In genomic region chr1:184447161-184447667, GRCm38 (mm10) we compare ENCODE assay signal across 10 mouse cellular contexts.
DNase-seq lines count a peak whose midpoint lies in the region; ATAC-seq and TF ChIP-seq lines count a peak whose summit lies in the region.
"Had no signal": no experiment of that assay in that cellular context is flagged by ENCODE, and none has a peak within 500 bp of the region (broad histone marks: within the 10 kb centered on the region; RNA-seq: fewer than 3 reads in every experiment).

No protein-coding gene starts in this region.

- H3K4me1 ChIP-seq in midbrain, postnatal 0 days (ENCODE audit: insufficient read depth, low read length), result no peaks in the 10 kb centered on the region
- H3K4me1 ChIP-seq: hindbrain, embryonic 15.5 days had no signal

- H3K4me3 ChIP-seq in midbrain, postnatal 0 days (ENCODE audit: low read depth, low read length), result no peak overlapping the region
- H3K4me3 ChIP-seq: hindbrain, embryonic 15.5 days had no signal

- H3K9ac ChIP-seq in midbrain, postnatal 0 days (replicated peaks; ENCODE audit: low read length, poor library complexity, severe bottlenecking), result no peak overlapping the region
- H3K9ac ChIP-seq: hindbrain, embryonic 15.5 days had no signal

- ATAC-seq in midbrain, postnatal 0 days (ENCODE audit: low FRiP score), result no peak
- ATAC-seq: forebrain, embryonic 14.5 days had no signal

- WGBS in midbrain, postnatal 0 days, result 73% methylated on average over 5 of the region's 5 CpGs

- no peaks in the 10 kb centered on the region for H3K27me3 ChIP-seq in midbrain, postnatal 0 days (ENCODE audit: insufficient read depth, low read length)

- H3K27ac ChIP-seq in midbrain, postnatal 0 days (ENCODE audit: low read depth, low read length), result no peak overlapping the region
- H3K27ac ChIP-seq: hindbrain, embryonic 15.5 days had no signal

- no peak for TF ChIP-seq CTCF in midbrain, postnatal 0 days (IDR thresholded peaks at IDR 0.05)

- peak; percentile 57 for DNase-seq in cerebellum, adult 9-10 months
- DNase-seq in cerebellum, postnatal 25 days, result no peak
- peak; percentile 19 to 56 for DNase-seq in lung, adult 18-20 months
- DNase-seq in lung, postnatal 4 days, result no peak
- peak; percentile 36 to 51 for DNase-seq in gastrocnemius, adult 8-10 months (ENCODE audit: low spot score in 2 of 2)
- DNase-seq in lung, postnatal 25 days (ENCODE audit: low spot score), result peak; percentile 81
- DNase-seq in thymus, postnatal 4 days, result no peak
- DNase-seq in midbrain, postnatal 0 days (ENCODE audit: low spot score), result no peak

- no peak overlapping the region for H3K4me2 ChIP-seq in midbrain, postnatal 0 days (ENCODE audit: low read depth, low read length, poor library complexity, severe bottlenecking)
- H3K4me2 ChIP-seq: hindbrain, embryonic 15.5 days had no signal

- no peaks in the 10 kb centered on the region for H3K9me3 ChIP-seq in midbrain, postnatal 0 days (ENCODE audit: low read length)
- H3K9me3 ChIP-seq: hindbrain, embryonic 15.5 days had no signal

- H3K36me3 ChIP-seq in midbrain, postnatal 0 days (ENCODE audit: insufficient read depth, low read length), result no peaks in the 10 kb centered on the region
- H3K36me3 ChIP-seq: hindbrain, embryonic 15.5 days had no signal

Comparison
In these comparisons a context has a peak if more than half of its experiments do, and no peak if none do; other contexts are left out.
1. DNase-seq: peak in cerebellum, adult 9-10 months (single experiment), lung, adult 18-20 months (2 of 2), gastrocnemius, adult 8-10 months (2 of 2) and lung, postnatal 25 days (single experiment); none in cerebellum, postnatal 25 days (0 of 2), lung, postnatal 4 days (0 of 2), thymus, postnatal 4 days (single experiment) and midbrain, postnatal 0 days (single experiment).